Mouse (Mus musculus): ENCODE measurements around the gene Epb41l1. TPM values are rescaled to one million over a fixed set of nuclear protein-coding genes. Genes with fewer than 3 reads are reported as not detected.

The Epb41l1 gene
- polyA plus RNA-seq, 1 experiment from 2014 or later, result 16.1 TPM

DNA sequence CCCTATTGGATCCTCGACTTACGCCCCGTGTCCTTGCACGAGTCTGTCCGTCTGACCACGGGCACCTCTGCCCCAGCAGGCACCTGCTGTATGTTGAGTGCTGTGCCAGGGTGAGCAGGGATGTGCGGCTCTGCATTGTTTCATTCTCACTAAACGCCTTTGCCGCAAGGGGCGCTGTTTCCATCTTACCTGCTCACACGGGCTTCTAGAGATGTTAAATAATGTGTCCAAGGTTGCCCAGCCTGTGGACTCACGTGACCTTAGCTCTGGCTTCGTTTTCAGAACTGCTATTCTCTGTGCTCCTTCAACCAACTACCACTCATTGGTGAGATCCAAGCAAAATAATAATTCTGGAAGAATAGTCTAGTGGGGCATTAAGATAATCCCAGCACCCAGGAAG is 61.6 kb downstream of the Epb41l1 start:
- Histone ChIP-seq H3K36me3 (no peaks in the 10 kb centered on the region), H3K9me3 (no peaks in the 10 kb centered on the region), H3K27ac (replicated peaks) (no peak overlapping the region), H3K9ac (no peak overlapping the region), H3K4me1 (replicated peaks) (0 out of 2 replicates have a peak, but pooled peaks cover 5% of the 10 kb centered on the region), H3K27me3 (no peaks in the 10 kb centered on the region), H3K4me2 (no peak overlapping the region), H3K4me3 (no peak overlapping the region)
- no peak for ATAC-seq (ENCODE audit: low FRiP score, low read depth)
- 32% methylated on average over 13 of the region's 13 CpGs for WGBS

DNA sequence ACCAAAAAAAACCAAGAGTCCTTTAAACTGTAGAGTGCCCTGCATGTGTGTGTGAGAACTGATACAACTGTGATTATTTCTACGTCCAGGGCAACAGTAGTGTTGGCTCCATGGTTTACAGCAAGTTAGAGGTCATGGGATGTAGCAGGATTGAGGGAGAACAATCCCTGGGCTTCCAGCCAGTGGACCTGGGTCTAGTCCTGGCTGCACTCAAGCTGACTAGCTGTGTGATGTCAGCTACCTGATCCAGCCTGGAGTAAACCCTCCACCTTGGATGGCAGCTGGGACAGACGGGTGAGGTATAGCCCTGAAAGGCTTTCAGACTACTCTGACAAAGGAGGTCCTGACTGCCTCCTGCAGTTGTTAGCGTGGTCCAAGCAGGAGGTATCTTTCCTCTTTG is 62.1 kb downstream of the Epb41l1 start:
- Histone ChIP-seq H3K36me3 (no peaks in the 10 kb centered on the region), H3K27ac (replicated peaks) (no peak overlapping the region), H3K9ac (no peak overlapping the region), H3K4me1 (replicated peaks) (peaks cover 6% of the 10 kb centered on the region), H3K9me3 (no peaks in the 10 kb centered on the region), H3K27me3 (no peaks in the 10 kb centered on the region), H3K4me2 (no peak overlapping the region), H3K4me3 (no peak overlapping the region)
- WGBS, result 87% methylated on average over 3 of the region's 3 CpGs
- ATAC-seq (ENCODE audit: low FRiP score, low read depth), result no peak

DNA sequence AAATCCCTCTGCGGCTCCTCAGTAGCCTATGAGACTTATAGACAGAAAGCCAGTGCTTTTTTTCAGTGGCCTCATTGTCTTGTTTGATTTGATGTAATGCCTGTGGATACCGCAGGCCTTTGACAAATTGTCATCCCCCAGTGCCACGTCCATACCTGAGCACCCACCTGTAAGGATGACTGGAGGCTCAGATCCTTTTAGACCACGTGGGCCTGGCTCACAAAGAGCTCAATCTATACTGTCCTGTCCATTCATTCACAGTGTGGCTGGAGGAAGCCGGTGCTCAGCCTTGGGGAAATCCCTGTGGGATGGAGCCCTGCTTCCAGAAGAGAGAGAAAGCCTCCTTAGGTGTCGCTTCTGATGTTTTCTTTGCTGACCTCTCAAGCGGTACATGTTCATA is 62.5 kb downstream of the Epb41l1 start:
- H3K4me3 ChIP-seq, result no peak overlapping the region
- H3K4me1 ChIP-seq (replicated peaks), result peaks cover 11% of the 10 kb centered on the region
- no peak overlapping the region for H3K27ac ChIP-seq (replicated peaks)
- H3K36me3 ChIP-seq, result no peaks in the 10 kb centered on the region
- no peaks in the 10 kb centered on the region for H3K9me3 ChIP-seq
- H3K4me2 ChIP-seq, result no peak overlapping the region
- WGBS, result 83% methylated on average over 7 of the region's 7 CpGs
- H3K9ac ChIP-seq, result no peak overlapping the region
- H3K27me3 ChIP-seq, result no peaks in the 10 kb centered on the region
- no peak for ATAC-seq (ENCODE audit: low FRiP score, low read depth)

DNA sequence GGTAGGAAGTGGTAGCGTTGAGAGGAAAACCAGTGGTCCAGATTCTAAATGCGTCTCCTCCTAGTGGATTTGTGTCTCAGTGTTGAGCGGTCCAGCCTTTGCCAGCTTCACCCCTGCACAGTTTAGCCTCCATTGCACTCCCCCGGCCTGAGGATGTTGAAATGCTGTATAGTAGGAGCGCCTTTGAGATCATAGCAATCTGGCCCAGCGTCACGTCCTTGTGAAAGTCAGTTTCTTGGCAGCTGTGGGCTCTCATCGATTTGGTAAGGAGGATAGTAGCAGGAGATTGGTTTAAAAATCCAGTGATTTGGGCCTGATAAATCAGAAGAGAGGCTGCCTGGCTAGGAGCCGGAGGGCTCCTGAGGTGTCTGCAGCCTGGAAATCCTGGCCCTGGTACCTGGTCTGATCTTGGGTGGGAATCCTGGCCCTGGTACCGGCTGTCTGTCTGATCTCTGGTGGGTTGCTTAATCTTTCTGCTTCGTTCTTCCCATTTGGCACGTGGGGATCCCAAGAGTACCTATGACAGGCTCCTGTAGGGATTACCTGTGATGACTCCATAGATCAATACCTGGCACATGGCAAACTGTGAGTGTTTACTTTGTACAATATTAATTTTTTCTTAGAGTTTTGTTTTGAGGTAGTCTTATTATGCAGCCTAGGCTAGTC is 65.5 kb downstream of the Epb41l1 start:
- Histone ChIP-seq H3K36me3 (no peaks in the 10 kb centered on the region), H3K4me1 (replicated peaks) (peaks cover 21% of the 10 kb centered on the region), H3K27me3 (no peaks in the 10 kb centered on the region), H3K4me2 (no peak overlapping the region), H3K4me3 (no peak overlapping the region), H3K27ac (replicated peaks) (no peak overlapping the region), H3K9me3 (no peaks in the 10 kb centered on the region), H3K9ac (no peak overlapping the region)
- ATAC-seq (ENCODE audit: low FRiP score, low read depth), result no peak
- 93% methylated on average over 12 of the region's 12 CpGs for WGBS

DNA sequence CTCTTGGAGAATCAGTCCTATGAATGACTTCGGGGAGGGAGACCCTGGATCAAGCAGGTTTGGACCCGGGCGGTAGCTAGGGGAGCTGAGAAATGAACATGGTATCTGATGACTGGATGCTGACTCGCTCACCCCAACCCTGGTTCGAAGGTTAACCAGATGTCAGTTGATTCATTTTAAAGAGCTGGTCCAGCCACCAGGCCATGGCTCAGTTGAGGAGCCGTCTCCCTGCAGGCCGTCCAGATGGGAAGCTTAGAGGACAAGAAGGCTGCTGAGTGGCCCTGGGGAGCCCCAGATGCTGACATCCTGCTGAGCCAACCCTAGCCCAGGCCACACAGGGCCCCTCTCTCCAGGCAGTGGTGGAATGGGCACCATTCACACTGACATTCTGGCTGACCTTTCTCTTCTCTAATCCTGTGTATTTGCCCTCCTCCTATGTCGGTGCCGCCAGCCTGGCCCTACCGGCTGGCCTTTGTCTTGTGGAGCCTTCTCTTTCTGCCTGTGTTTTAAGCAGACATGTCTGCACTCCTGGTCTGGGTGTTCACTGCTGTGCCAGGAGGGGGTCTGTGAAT is 67.0 kb downstream of the Epb41l1 start:
- 0 out of 2 replicates have a peak, but pooled peaks have one; percentile 9 for ATAC-seq (ENCODE audit: low FRiP score, low read depth)
- H3K9me3 ChIP-seq, result no peaks in the 10 kb centered on the region
- peaks cover 21% of the 10 kb centered on the region for H3K4me1 ChIP-seq (replicated peaks)
- 74% methylated on average over 10 of the region's 10 CpGs for WGBS
- no peaks in the 10 kb centered on the region for H3K27me3 ChIP-seq
- no peak overlapping the region for H3K4me3 ChIP-seq
- H3K27ac ChIP-seq (replicated peaks), result peak overlapping the region; percentile 27; the same call in 1 of the 2 replicates
- no peaks in the 10 kb centered on the region for H3K36me3 ChIP-seq
- no peak overlapping the region for H3K4me2 ChIP-seq
- H3K9ac ChIP-seq, result no peak overlapping the region

DNA sequence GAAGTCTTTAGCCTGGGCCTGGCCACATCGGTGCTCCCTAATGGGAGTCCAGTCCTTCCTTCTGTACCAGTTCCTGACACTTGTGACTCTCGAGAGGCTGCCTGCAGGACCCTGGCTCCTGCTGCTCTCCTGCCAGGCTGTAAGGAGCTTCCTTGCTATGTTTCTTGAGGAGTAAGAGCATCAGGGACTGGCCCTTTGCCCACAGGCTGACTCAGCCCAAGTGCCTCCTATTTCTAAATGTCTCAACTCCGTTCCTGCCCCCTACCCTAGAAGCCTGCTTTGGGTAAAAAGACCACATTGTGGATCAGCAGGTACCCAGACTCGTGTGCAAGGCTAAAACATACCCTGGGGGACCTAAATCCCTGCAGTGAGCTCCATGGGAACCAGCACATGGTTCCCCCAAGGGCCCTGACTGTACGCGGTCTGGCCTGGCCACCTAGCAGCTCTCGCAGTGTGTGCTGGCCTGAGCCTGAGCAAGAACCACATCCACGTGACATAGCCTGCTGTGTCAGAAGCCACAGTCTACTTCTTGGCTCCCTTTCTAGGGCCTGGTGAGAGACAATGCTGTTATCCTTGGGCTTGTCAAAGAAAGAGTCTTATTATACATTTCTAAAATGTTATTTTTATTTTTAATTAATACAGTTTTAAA is 67.6 kb downstream of the Epb41l1 start:
- no peaks in the 10 kb centered on the region for H3K9me3 ChIP-seq

DNA sequence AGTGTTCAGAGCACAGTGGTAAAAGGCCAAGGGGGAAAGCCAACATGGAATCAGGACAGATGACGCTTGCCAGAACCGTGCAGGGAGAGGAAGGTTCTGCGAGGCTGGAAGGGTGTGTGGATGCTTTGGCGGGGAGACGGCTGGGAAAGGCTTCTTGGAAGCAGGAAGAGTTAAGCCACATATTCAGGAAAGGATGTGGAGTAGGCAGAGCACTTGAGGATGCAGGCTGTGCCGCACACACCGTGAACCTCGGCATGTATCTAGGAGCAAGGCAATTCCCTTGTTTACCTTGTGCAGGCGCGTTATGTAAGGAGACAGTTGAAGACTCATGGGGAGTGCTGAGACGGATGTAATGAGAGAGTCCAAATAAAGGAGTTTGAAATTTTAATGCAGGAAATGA is 69.5 kb downstream of the Epb41l1 start:
- Histone ChIP-seq H3K9me3 (no peaks in the 10 kb centered on the region), H3K4me1 (replicated peaks) (peaks cover 33% of the 10 kb centered on the region), H3K9ac (no peak overlapping the region), H3K27ac (replicated peaks) (no peak overlapping the region; the same call in 1 of the 2 replicates), H3K27me3 (no peaks in the 10 kb centered on the region), H3K4me2 (no peak overlapping the region), H3K4me3 (no peak overlapping the region), H3K36me3 (peaks cover 7% of the 10 kb centered on the region; the same call in 1 of the 2 replicates)
- 60% methylated on average over 11 of the region's 11 CpGs for WGBS
- ATAC-seq (ENCODE audit: low FRiP score, low read depth), result no peak

More for the DNA sequence above, 67.6 kb downstream of the Epb41l1 start:
- Histone ChIP-seq H3K36me3 (no peaks in the 10 kb centered on the region), H3K27me3 (no peaks in the 10 kb centered on the region), H3K4me3 (no peak overlapping the region), H3K4me1 (replicated peaks) (peaks cover 26% of the 10 kb centered on the region), H3K9ac (no peak overlapping the region), H3K27ac (replicated peaks) (peak overlapping the region; percentile 27; the same call in 1 of the 2 replicates), H3K4me2 (no peak overlapping the region)
- ATAC-seq (ENCODE audit: low FRiP score, low read depth), result 0 out of 2 replicates have a peak, but pooled peaks have one; percentile 28
- 65% methylated on average over 8 of the region's 8 CpGs for WGBS

DNA sequence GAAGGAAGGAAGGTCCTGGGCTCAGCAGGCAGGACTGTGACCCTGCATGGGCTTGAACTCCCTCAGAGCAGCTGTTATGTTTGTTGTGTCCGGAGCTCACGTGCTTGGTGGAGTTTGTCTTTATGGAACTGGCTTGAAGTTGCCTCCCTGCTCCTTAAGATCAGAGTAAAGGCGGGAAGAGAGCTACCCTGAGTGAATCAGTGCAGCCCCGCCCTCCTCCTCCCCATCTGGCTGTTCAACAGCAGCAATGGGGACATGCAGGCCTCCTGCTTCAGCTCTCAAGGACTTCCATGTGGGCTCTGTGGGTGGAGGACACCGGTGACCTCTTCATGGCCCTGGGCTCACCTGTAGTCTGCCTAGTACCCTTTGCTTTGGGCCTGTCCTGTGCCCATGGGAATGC is 71.1 kb downstream of the Epb41l1 start:
- ATAC-seq (ENCODE audit: low FRiP score, low read depth), result no peak

DNA sequence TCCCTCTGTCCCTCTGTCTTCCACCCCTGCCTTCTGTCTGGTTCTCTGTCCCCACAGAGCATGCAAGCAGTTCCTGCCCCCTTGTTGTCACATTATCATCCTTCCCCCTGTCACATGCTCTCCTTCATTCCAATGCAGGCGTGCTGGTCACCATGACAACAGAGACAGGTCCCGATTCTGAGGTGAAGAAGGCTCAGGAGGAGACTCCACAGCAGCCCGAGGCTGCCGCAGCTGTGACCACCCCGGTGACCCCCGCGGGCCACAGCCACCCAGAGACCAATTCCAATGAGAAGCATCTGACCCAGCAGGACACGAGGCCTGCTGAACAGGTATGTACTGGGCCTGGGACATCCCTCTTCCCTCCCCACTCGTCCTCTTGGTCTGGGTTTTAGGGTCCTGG is 73.1 kb downstream of the Epb41l1 start:
- H3K36me3 ChIP-seq, result peaks cover 23% of the 10 kb centered on the region
- no peaks in the 10 kb centered on the region for H3K9me3 ChIP-seq
- peaks cover 24% of the 10 kb centered on the region for H3K4me1 ChIP-seq (replicated peaks)
- WGBS, result 27% methylated on average over 9 of the region's 9 CpGs
- ATAC-seq (ENCODE audit: low FRiP score, low read depth), result no peak
- H3K27ac ChIP-seq (replicated peaks), result no peak overlapping the region
- no peaks in the 10 kb centered on the region for H3K27me3 ChIP-seq
- H3K4me2 ChIP-seq, result no peak overlapping the region
- H3K4me3 ChIP-seq, result no peak overlapping the region
- no peak overlapping the region for H3K9ac ChIP-seq

More for the DNA sequence above, 71.1 kb downstream of the Epb41l1 start:
- H3K9ac ChIP-seq, result no peak overlapping the region
- H3K27ac ChIP-seq (replicated peaks), result no peak overlapping the region
- H3K36me3 ChIP-seq, result peaks cover 20% of the 10 kb centered on the region
- no peaks in the 10 kb centered on the region for H3K9me3 ChIP-seq
- H3K27me3 ChIP-seq, result no peaks in the 10 kb centered on the region
- peaks cover 33% of the 10 kb centered on the region for H3K4me1 ChIP-seq (replicated peaks)
- 77% methylated on average over 5 of the region's 5 CpGs for WGBS
- no peak overlapping the region for H3K4me2 ChIP-seq
- no peak overlapping the region for H3K4me3 ChIP-seq

DNA sequence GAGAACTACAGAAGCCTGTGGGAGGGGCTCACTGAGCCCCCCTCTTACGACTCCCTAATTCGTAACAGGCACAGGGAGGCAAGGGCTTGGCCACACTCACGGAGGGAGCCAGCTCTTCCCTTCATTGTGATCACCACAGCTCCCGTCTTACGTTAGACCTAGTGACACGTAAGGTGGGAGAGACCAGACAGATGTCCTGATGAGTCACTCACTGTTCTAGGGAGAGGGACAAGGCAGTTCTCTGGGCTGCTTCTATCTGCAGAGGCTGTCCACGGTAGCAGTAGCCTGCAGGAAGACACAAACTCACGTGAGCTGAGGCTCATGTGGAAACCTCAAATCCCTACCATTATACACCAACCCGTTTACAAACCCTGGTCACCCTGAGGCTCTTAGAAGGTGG is 73.8 kb downstream of the Epb41l1 start:
- no peaks in the 10 kb centered on the region for H3K9me3 ChIP-seq
- H3K36me3 ChIP-seq, result peaks cover 27% of the 10 kb centered on the region
- ATAC-seq (ENCODE audit: low FRiP score, low read depth), result no peak
- H3K27ac ChIP-seq (replicated peaks), result no peak overlapping the region
- 83% methylated on average over 9 of the region's 9 CpGs for WGBS
- H3K4me2 ChIP-seq, result no peak overlapping the region
- no peak overlapping the region for H3K4me3 ChIP-seq
- peaks cover 24% of the 10 kb centered on the region for H3K4me1 ChIP-seq (replicated peaks)
- no peaks in the 10 kb centered on the region for H3K27me3 ChIP-seq
- no peak overlapping the region for H3K9ac ChIP-seq

DNA sequence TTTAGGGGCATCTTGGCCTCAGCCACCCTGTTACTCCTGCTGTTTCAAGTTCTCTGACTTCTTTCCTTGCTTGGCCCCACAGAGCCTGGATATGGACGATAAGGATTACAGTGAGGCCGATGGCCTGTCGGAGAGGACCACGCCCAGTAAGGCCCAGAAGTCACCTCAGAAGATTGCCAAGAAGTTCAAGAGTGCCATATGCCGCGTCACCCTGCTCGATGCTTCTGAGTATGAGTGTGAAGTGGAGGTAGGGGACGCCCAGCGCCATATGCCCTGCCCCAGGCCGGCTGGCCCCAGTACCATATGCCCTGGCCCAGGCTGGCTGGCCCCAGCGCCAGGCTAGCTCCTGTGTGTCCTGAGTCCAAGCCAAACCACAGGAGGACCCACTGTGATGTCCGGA is 74.2 kb downstream of the Epb41l1 start:
- Histone ChIP-seq H3K4me2 (no peak overlapping the region), H3K9ac (no peak overlapping the region), H3K36me3 (peaks cover 31% of the 10 kb centered on the region), H3K9me3 (no peaks in the 10 kb centered on the region), H3K27ac (replicated peaks) (no peak overlapping the region), H3K27me3 (no peaks in the 10 kb centered on the region), H3K4me1 (replicated peaks) (peaks cover 22% of the 10 kb centered on the region), H3K4me3 (no peak overlapping the region)
- ATAC-seq (ENCODE audit: low FRiP score, low read depth), result no peak
- 89% methylated on average over 12 of the region's 12 CpGs for WGBS

DNA sequence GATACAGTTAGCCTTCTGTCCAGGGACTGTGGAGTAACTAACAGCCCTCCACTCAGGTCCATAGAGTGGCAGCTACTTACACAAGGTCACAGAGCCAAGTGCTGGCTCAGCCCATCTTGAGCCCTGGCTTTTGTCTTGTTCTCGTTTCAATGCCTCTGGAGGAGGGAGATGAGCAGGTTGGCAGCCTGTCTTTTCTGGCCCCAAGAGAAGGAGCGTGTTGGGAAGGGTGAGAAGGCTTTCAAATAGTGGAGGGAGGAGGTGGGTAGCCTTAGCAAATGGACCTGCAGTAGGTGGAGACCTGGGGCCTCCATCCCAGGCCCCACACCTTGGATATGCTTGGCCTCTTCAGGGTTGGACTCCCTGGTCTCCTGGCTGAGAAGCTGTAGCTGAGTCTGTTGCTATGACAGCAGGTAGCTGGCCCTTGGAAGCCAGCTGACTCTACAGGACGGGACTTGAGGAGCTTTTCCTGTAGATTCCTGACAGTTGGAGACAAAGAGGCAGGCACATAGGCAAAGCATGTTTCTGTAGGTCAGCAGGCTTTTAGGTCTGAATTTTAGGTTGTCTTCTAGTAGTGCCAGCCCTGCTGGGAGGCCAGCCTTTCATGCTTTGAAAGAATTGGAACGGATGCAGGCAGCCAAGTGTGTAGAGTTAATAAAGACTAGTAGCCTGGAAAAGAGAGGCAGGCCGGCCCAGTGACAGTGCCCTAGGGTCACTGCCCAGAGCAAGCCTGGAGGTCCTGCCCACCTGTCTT is 76.3 kb downstream of the Epb41l1 start:
- peaks cover 51% of the 10 kb centered on the region for H3K36me3 ChIP-seq
- no peak overlapping the region for H3K9ac ChIP-seq
- no peak for ATAC-seq (ENCODE audit: low FRiP score, low read depth)
- peaks cover 16% of the 10 kb centered on the region for H3K4me1 ChIP-seq (replicated peaks)
- WGBS, result 30% methylated on average over 5 of the region's 5 CpGs
- H3K4me3 ChIP-seq, result no peak overlapping the region
- H3K9me3 ChIP-seq, result no peaks in the 10 kb centered on the region
- H3K4me2 ChIP-seq, result no peak overlapping the region
- no peaks in the 10 kb centered on the region for H3K27me3 ChIP-seq
- H3K27ac ChIP-seq (replicated peaks), result no peak overlapping the region
